Mouse (Mus musculus) CD4-positive, CD25-positive, alpha-beta regulatory T cell, adult 9 weeks (primary cell): Measurements from ENCODE around the gene Adra2c. TPM values are rescaled to one million over a fixed set of nuclear protein-coding genes. Genes with fewer than 3 reads are reported as not detected.

Source experiments
- polyA plus RNA-seq: library from polyadenylated mRNA; unstranded; fragments of 100-300 nt; shearing (Covaris generic); gene quantifications from one replicate; pipeline ENCODE4 v1.2.1, GENCODE M21; 2017

Adra2c gene
- polyA plus RNA-seq: not detected

DNA sequence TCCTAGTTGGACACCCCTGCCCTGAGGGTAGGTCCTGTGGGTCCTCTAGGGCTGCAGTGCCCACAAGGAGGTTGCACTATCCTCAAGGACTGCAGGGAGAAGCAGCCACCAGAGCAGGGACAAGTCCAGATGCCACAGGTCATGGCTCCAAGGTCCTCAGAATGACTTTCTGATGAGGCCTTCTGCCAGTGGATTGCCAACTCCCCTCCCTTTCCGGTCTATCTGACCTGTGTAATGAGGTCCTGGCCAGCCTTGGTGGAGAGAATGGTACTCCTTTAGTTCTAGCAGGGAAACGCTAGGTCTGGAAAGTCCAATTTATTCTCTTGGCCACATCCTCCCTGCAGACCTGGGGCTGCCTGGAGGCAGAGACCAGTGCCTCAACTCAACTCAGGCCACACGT lies at the start of gene Adra2c:
Adra2c (plus strand) TSS at position 301 of the 400 bp plus-strand sequence.

Other genes with a start within 250 kb of the Adra2c start
- gene Hgfac, start 236.8 kb upstream of the Adra2c start, polyA plus RNA-seq: 8.9 TPM
- not detected for gene Dok7, start 221.6 kb upstream of the Adra2c start, polyA plus RNA-seq
- gene Lrpap1, start 172.6 kb upstream of the Adra2c start, polyA plus RNA-seq: 93.8 TPM
- not detected for gene Hmx1, start 110.8 kb downstream of the Adra2c start, polyA plus RNA-seq
- not detected for gene Cpz, start 247.4 kb downstream of the Adra2c start, polyA plus RNA-seq